Mouse (Mus musculus) limb, embryonic 13.5 days (tissue): ENCODE results near the gene Nudt6. TPM values are rescaled to one million over a fixed set of nuclear protein-coding genes. Genes with fewer than 3 reads are reported as not detected.

Experiments
- ATAC-seq: fragments of 200-750 bp; cut with Nextera tagmentation; 2 replicates; pipeline ENCODE4 v1.8.0; 2017; ENCODE audit warnings: low read depth, moderate number of reproducible peaks, moderate TSS enrichment; ENCODE audit not compliant: low FRiP score
- H3K27ac ChIP-seq: fragments of 300-500 bp; sonication (generic); 2 replicates; pipeline ENCODE4 v1.5.1; 2015; ENCODE audit warnings: inconsistent platforms, mild to moderate bottlenecking, moderate library complexity
- H3K27me3 ChIP-seq: fragments of 300-500 bp; sonication (generic); 2 replicates; pipeline ENCODE4 v1.6.1; 2015; ENCODE audit warnings: mild to moderate bottlenecking, inconsistent platforms
- H3K36me3 ChIP-seq: fragments of 300-500 bp; sonication (generic); 2 replicates; pipeline ENCODE4 v1.6.1; 2015; ENCODE audit warnings: inconsistent platforms, mild to moderate bottlenecking, moderate library complexity
- H3K4me1 ChIP-seq: fragments of 300-500 bp; sonication (generic); 2 replicates; pipeline ENCODE4 v1.6.1; 2015; ENCODE audit warnings: inconsistent platforms
- H3K4me2 ChIP-seq: fragments of 300-500 bp; sonication (generic); replicated peaks from 2 replicates; pipeline ENCODE4 v1.6.1; 2015; ENCODE audit warnings: inconsistent platforms, mild to moderate bottlenecking, moderate library complexity
- H3K4me3 ChIP-seq: fragments of 300-500 bp; sonication (generic); 2 replicates; pipeline ENCODE4 v1.5.1; 2015; ENCODE audit warnings: moderate library complexity, mild to moderate bottlenecking, inconsistent platforms
- H3K9ac ChIP-seq: fragments of 300-500 bp; sonication (generic); 2 replicates; pipeline ENCODE4 v1.6.1; 2015; ENCODE audit warnings: mild to moderate bottlenecking, inconsistent platforms
- H3K9me3 ChIP-seq: fragments of 300-500 bp; sonication (generic); 2 replicates; pipeline ENCODE4 v1.6.1; 2016; ENCODE audit warnings: inconsistent platforms
- WGBS: fragments of 180-500 bp; shearing (Covaris S2); methylation state at CpG from one replicate; pipeline ENCODE4 v1.1.7; 2015; 5-methylcytosine and 5-hydroxymethylcytosine counted together
- polyA plus RNA-seq: library from polyadenylated mRNA; unstranded; fragments of >200 nt; fragmentation: Nextera tagmentation; extraction: Ambion mirVana; gene quantifications from 2 replicates; pipeline ENCODE4 v1.2.1, GENCODE M21; 2015

Gene Nudt6
- polyA plus RNA-seq, 1 experiment from 2014 or later, result 4.5 TPM

DNA sequence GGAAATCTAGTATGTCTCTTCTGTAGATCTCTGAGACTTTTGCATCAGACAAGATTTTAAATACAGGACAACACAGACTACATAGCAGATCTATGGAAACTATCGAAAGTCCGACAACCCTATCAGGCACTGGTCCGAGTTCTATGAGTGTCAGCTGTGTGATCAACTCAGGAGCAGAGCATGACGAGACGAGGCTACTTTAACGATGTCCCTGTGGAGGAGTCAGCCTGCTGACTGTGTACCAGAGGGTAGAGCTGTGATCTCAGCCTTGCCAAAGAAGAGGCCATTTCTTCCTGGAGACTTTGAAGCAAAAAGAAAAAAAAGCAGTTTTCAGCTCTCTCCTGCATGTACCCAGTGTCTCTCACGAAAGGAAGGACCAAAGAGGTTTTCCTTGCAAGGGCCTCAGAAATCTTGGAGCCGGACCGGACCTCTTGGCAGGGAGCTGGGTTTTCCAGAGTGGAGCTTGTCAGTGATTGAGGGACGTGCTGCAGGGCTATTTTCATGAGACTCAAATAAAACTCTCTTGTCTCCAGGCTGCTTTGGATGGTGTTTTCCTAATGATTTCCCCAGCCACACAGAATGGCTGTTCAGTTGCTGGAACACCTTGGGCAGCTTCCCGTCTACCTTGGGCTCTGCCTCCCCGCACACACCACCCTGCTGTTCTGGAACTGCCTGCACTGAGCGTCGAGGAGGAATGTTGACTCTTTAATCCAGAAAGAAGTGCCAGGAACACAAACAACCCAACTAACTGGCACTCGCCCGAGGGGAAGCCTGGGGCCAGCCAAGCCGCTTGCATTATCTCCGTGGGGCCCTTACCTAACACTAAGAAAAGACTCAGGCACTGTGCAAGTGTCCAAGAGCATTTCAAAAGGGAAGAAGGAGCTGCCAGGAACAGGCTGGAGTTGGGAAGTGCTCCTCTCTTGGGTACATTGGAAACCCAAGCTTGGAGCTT, 39.8 kb downstream of the Nudt6 start:
- Histone ChIP-seq H3K27ac (peak overlapping the region; percentile 86), H3K4me3 (no peak overlapping the region), H3K27me3 (no peaks in the 10 kb centered on the region), H3K4me1 (peaks cover 63% of the 10 kb centered on the region), H3K36me3 (no peaks in the 10 kb centered on the region), H3K9me3 (no peaks in the 10 kb centered on the region), H3K4me2 (peak overlapping the region; percentile 21), H3K9ac (no peak overlapping the region)
- ATAC-seq, result peak; percentile 52
- 42% methylated on average over 18 of the region's 18 CpGs for WGBS

DNA sequence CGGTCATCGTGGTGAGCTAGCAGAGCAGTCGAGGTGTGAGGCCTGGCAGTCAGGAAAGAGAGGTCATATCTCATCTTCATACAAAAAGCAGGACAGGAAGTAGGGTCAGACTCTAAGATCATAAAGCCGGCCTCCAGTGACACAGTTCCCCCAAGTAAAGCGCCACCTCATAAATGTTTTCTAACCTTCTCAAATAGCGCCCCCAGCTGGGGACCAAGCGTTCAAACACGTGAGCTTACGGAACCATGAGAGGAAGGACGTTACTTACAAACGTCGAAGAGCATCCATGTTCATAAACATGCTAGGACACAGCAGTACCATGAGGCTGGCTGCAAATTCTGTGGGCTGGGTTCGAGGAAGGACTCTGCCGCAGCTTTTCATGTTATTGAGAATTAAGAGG, 40.8 kb downstream of the Nudt6 start:
- Histone ChIP-seq H3K4me1 (peaks cover 55% of the 10 kb centered on the region), H3K27ac (peak overlapping the region; percentile 86), H3K4me3 (no peak overlapping the region), H3K36me3 (no peaks in the 10 kb centered on the region), H3K4me2 (no peak overlapping the region), H3K9me3 (no peaks in the 10 kb centered on the region), H3K9ac (no peak overlapping the region), H3K27me3 (no peaks in the 10 kb centered on the region)
- no peak for ATAC-seq
- WGBS, result 79% methylated on average over 14 of the region's 14 CpGs

DNA sequence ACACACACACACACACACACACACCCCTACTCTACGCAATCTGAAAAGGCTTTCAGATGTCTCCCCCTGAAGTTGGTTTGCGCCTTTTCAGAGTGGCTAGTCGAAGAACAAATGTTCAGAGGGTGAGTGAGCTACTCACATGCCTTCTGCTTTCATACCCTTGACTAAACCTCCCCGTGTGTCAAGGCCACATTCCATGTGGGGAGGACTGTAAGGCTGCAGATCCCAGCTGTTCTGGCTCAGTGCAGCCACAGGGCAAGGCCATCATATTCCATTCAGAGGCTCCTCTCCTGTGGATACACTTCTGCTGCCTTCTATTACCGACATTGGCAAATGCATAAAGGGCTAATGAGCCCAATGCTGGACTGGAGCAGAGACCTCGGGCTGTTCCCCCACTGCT, 41.6 kb downstream of the Nudt6 start:
- Histone ChIP-seq H3K27me3 (no peaks in the 10 kb centered on the region), H3K27ac (peak overlapping the region; percentile 4; the same call in 1 of the 2 replicates), H3K36me3 (no peaks in the 10 kb centered on the region), H3K4me1 (peaks cover 55% of the 10 kb centered on the region), H3K9ac (no peak overlapping the region), H3K9me3 (no peaks in the 10 kb centered on the region), H3K4me2 (no peak overlapping the region), H3K4me3 (no peak overlapping the region)
- ATAC-seq, result no peak
- WGBS, result 59% methylated on average over 6 of the region's 6 CpGs

DNA sequence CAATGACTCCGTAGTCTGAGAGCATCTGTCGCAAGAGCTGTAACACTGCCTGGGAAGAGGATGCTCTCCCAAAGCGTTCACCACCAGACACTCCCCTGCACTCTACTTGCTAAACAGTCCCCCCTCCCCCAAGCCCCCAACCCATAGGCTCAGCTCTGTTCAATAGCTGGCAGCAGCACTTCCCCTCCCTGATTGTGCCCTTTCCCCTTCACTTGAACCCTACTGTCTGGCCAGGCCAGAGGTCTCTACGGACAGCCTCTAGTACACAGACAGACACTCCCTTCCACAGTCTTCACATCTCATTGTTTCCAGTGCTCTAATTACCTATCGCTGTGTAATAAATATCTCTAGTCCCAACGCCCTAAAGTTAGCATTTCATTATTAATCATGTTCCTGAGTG, 42.1 kb downstream of the Nudt6 start:
- Histone ChIP-seq H3K36me3 (no peaks in the 10 kb centered on the region), H3K4me1 (peaks cover 51% of the 10 kb centered on the region), H3K9me3 (no peaks in the 10 kb centered on the region), H3K4me3 (no peak overlapping the region), H3K9ac (no peak overlapping the region), H3K4me2 (no peak overlapping the region), H3K27me3 (no peaks in the 10 kb centered on the region), H3K27ac (no peak overlapping the region)
- no peak for ATAC-seq
- WGBS, result 79% methylated on average over 6 of the region's 6 CpGs

DNA sequence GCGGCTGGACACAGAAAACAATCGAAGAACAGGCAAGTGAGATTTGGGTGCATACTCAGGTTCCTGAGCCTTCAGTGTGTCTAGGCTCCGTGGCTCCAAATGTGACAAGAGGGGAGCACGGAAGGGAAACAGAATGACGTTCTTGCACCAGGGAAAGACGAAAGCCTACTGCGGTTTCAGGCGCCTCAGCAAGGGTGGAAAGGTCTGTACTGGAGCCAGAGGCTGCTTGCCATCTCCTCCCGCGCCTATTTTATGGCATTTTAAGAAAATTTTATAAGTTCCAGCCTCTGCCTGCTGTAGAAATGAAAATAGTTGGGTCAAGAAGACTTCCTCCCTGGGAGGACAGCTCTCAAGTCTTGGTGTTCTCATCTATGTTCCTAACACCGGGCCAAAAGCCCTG, 46.3 kb downstream of the Nudt6 start:
- 59% methylated on average over 11 of the region's 11 CpGs for WGBS
- no peak overlapping the region for H3K4me3 ChIP-seq
- H3K27me3 ChIP-seq, result no peaks in the 10 kb centered on the region
- ATAC-seq, result no peak
- H3K27ac ChIP-seq, result 0 out of 2 replicates have a peak overlapping the region, but pooled peaks have one; percentile 22
- no peak overlapping the region for H3K4me2 ChIP-seq
- no peaks in the 10 kb centered on the region for H3K9me3 ChIP-seq
- no peak overlapping the region for H3K9ac ChIP-seq
- peaks cover 27% of the 10 kb centered on the region for H3K4me1 ChIP-seq
- H3K36me3 ChIP-seq, result no peaks in the 10 kb centered on the region

DNA sequence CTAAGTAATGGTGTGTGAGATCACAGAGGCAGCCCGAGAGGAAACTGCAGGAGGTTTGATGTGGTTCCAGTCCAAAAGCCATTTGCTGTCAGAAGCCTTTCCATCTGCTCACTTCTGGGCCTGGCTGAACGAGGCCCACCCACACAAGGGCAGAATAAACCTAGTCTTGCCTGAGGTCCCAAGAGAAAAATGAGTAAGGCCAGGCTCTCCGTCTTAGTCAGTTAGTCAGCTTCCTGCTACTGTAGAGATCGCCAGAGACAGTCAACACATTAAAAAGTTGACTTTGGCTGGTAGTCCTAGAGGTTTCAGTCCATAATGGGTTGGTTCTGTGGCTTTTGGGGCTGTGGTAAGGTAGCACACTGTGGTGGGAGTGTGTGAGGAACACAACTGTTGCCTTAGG, 49.6 kb downstream of the Nudt6 start:
- Histone ChIP-seq H3K36me3 (no peaks in the 10 kb centered on the region), H3K4me2 (no peak overlapping the region), H3K27ac (0 out of 2 replicates have a peak overlapping the region, but pooled peaks have one; percentile 28), H3K9ac (no peak overlapping the region), H3K9me3 (no peaks in the 10 kb centered on the region), H3K4me1 (peaks cover 18% of the 10 kb centered on the region), H3K27me3 (no peaks in the 10 kb centered on the region), H3K4me3 (no peak overlapping the region)
- no peak for ATAC-seq
- WGBS, result 38% methylated on average over 4 of the region's 4 CpGs

DNA sequence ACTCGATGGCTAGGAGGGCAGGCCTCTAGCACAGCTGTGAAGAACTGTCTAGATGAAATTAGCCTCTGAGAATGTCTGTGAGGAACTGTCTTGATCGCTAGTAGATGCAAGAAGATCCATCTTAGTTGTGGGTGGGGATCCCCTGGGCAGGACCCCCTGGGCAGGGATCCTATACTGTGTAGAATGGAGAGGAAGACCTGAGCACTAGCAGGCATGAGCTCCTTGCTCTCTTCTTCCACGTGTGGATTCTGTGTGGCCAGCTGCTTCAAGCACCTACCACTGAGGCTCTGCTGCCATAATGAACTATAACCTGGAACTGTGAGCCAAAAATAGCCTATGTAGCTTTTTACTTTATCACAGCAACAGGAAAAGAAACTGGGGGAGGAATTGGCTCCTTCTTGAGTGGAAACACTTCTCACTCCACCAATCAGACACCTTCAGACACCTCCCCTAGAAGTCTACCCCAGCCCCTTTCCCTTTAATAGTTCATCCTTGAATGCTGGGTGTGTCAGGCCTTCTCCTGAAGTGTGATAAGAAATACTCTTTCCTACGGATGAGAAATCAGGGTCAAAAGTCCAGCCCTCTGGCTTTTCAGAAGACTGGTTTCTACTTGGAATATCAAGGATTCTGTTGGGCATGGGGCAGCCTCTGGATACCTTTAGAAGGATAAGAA, 53.5 kb downstream of the Nudt6 start:
- Histone ChIP-seq H3K27me3 (no peaks in the 10 kb centered on the region), H3K9ac (no peak overlapping the region), H3K4me1 (peaks cover 8% of the 10 kb centered on the region; the same call in 1 of the 2 replicates), H3K4me2 (no peak overlapping the region), H3K27ac (no peak overlapping the region), H3K9me3 (no peaks in the 10 kb centered on the region), H3K4me3 (no peak overlapping the region), H3K36me3 (no peaks in the 10 kb centered on the region)
- no peak for ATAC-seq
- WGBS, result 59% methylated on average over 4 of the region's 4 CpGs

DNA sequence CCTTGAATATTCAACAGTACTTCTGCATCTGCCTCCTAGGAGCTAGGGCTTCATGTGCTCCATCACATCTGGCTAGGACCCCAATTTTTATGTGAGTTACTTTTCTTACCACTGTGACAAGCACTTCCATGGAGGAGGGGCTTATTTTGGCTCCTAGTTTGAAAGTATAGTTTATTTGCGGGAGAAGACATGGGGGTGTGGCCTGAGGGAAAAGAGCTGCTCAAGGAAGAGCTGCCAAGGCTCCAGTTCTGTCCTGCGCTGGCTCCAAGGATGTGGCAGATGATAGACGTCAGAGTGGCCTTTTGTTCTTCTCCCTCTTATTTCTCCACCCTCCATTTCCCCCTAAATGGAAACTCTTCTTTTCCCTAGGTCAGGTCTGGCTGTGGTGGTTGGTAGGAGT, 54.0 kb downstream of the Nudt6 start:
- no peak for ATAC-seq
- H3K9me3 ChIP-seq, result no peaks in the 10 kb centered on the region
- peaks cover 8% of the 10 kb centered on the region; the same call in 1 of the 2 replicates for H3K4me1 ChIP-seq
- H3K36me3 ChIP-seq, result no peaks in the 10 kb centered on the region
- no peak overlapping the region for H3K9ac ChIP-seq
- H3K27me3 ChIP-seq, result no peaks in the 10 kb centered on the region
- H3K27ac ChIP-seq, result no peak overlapping the region
- no peak overlapping the region for H3K4me2 ChIP-seq
- 58% methylated on average over 3 of the region's 3 CpGs for WGBS
- no peak overlapping the region for H3K4me3 ChIP-seq

DNA sequence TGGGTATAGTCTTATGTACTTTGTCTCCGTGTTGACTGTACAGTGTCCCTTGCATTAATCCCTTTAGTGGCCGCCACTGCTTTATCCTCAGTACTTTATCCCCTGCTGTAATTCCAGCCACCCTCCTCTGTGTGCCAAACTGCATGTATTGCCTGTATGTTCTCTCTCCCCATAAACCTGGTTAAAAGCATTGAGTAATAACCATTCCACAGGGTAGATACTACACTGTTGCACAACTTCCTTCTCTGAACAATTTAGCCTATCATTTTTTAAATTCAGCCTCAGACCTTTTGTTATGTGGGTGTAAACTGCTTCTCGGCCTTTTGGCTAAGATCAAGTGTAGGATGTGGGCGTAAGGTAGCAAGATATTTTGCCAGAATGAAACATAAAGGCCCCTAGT, 54.9 kb downstream of the Nudt6 start:
- Histone ChIP-seq H3K9me3 (no peaks in the 10 kb centered on the region), H3K36me3 (no peaks in the 10 kb centered on the region), H3K4me1 (peaks cover 4% of the 10 kb centered on the region; the same call in 1 of the 2 replicates), H3K27ac (no peak overlapping the region), H3K9ac (no peak overlapping the region), H3K27me3 (no peaks in the 10 kb centered on the region), H3K4me2 (no peak overlapping the region), H3K4me3 (no peak overlapping the region)
- ATAC-seq, result no peak
- 82% methylated on average over 4 of the region's 4 CpGs for WGBS

DNA sequence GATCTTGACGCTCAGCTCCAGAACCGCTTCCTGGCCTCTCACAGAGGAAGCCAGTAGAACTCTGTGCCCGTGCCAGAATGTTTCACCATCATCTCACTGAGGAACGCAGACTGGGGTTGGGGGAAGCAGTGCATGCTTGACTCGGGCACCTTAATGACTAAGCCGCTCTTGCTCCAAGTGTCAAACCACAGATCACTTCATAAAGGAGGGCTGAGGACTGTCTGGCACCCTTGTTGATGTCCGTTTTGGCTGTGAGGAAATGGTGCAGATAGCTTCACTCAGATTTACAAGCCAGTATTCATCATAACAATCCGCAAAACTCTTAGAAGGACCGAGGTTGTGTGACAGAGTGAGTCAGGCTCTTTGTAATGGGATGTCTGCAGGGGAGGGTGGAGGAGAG, 59.3 kb downstream of the Nudt6 start:
- no peaks in the 10 kb centered on the region for H3K4me1 ChIP-seq
- WGBS, result 77% methylated on average over 9 of the region's 9 CpGs
- H3K27ac ChIP-seq, result no peak overlapping the region
- ATAC-seq, result no peak
- no peaks in the 10 kb centered on the region for H3K9me3 ChIP-seq
- no peak overlapping the region for H3K4me3 ChIP-seq
- no peaks in the 10 kb centered on the region for H3K27me3 ChIP-seq
- H3K36me3 ChIP-seq, result no peaks in the 10 kb centered on the region
- H3K4me2 ChIP-seq, result no peak overlapping the region
- H3K9ac ChIP-seq, result no peak overlapping the region
